Mouse (Mus musculus) testis, adult 2 months (tissue): Measurements from ENCODE around the gene Fam169b.

Source experiments
- CTCF ChIP-seq: fragments of 200-500 bp; IDR thresholded peaks from 2 replicates; pipeline ENCODE4 v1.5.1; 2012; ENCODE audit warnings: low read depth, mild to moderate bottlenecking, inconsistent platforms, low read length, moderate library complexity; ENCODE audit not compliant: control insufficient read depth, insufficient read depth, insufficient replicate concordance
- POLR2A ChIP-seq: fragments of 200-500 bp; IDR thresholded peaks from 2 replicates; pipeline ENCODE4 v1.6.1; 2012; ENCODE audit warnings: low read depth, mild to moderate bottlenecking, inconsistent platforms, low read length, moderate library complexity; ENCODE audit not compliant: control insufficient read depth

DNA sequence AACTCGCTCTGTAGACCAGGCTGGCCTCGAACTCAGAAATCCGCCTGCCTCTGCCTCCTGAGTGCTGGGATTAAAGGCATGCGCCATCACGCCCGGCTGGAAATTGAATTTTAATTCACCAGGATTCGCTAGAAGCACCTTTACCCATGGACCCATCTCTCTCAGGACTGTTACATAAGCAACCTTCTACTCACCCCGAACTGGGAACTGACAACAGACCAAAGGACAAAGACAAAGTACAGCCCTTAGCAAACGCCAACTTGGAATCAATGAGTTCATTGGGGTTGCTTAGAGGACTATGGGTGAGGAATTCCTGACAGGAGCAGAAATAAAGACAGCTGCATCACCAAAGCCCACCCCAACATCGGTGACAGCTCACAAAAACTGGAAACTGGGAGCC lies 1.0 kb upstream of the Fam169b start:
- no peak for TF ChIP-seq POLR2A
- no peak for TF ChIP-seq CTCF
